Mouse (Mus musculus): ENCODE measurements around the gene Pald1.

DNA sequence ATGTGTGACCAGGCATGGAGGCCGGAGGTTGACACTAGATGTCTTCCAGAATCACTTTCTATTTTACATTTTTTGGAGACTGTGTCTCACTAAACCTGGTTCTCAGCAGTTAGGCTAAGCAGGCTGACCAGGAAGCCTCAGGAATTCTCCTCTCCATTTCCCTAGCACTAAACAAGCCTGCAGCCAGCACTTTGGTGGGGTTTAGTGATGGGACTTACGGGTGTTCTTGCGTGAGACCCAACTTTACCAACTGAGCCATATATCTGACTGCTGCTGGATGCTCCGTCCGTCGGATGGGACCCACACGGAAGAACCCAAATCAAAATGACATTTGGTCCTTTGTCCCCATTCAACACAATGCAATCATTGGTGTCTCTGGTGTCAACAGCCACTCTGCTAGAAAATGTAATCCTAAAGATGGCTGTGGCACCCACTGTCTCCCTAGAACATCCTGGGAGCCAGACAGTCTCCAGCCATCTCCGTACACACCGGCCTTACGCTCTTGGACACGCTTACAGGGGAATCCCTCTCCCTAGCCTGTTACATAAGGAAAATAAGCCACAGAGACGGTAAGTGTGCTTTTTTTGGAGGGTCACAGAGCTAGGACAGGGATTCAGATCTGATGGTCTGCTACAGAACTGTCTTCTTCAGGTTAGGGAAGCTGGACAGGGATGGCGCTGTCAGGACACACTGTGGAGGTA, 3.8 kb downstream of the Pald1 start:
- TF ChIP-seq CTCF (IDR thresholded peaks at IDR 0.05; ENCODE audit: control insufficient read depth, insufficient read depth, insufficient read length) = no peak
- no peak for TF ChIP-seq USF1 (IDR thresholded peaks at IDR 0.05; ENCODE audit: low read depth)
- TF ChIP-seq MAX (IDR thresholded peaks at IDR 0.05) = no peak
- TF ChIP-seq MYOG (IDR thresholded peaks at IDR 0.05; ENCODE audit: control insufficient read depth, extremely low read depth, insufficient read length) = no peak
- TF ChIP-seq FOSL1 (IDR thresholded peaks at IDR 0.05; ENCODE audit: insufficient read depth, low read length, poor library complexity, severe bottlenecking) = no peak
- no peak for TF ChIP-seq CEBPB (IDR thresholded peaks at IDR 0.05; ENCODE audit: low read depth)
- TF ChIP-seq MYOD1 (IDR thresholded peaks at IDR 0.05; ENCODE audit: control insufficient read depth, insufficient read length, low read depth) = no peak
